Mouse (Mus musculus) ES-Bruce4 (cell line): Measurements from ENCODE around the gene 4930519G04Rik.

Experiments
- CTCF ChIP-seq: IDR thresholded peaks from one replicate; pipeline ENCODE4 v1.8.1; 2011; ENCODE audit warnings: low read depth, low read length
- EP300 ChIP-seq: IDR thresholded peaks from 2 replicates; pipeline ENCODE4 v1.6.1; 2011; ENCODE audit warnings: low read depth, low read length; ENCODE audit not compliant: insufficient read depth
- POLR2A ChIP-seq: IDR thresholded peaks from one replicate; pipeline ENCODE4 v1.8.1; 2011; ENCODE audit warnings: low read length; ENCODE audit not compliant: insufficient read depth

GRCm38 (mm10) chr5:114859253-114859652 lies 5.8 kb downstream of the 4930519G04Rik start:
- TF ChIP-seq CTCF (peak; percentile 86), POLR2A (no peak), EP300 (no peak)
